Mouse (Mus musculus): ENCODE measurements at regions not wholly inside any gene's neighbourhood (a gene's known extent, or its start where the extent isn't known, plus 50 kb on each side); places are given as distances from the start of the nearest gene placed in this dataset.

DNA sequence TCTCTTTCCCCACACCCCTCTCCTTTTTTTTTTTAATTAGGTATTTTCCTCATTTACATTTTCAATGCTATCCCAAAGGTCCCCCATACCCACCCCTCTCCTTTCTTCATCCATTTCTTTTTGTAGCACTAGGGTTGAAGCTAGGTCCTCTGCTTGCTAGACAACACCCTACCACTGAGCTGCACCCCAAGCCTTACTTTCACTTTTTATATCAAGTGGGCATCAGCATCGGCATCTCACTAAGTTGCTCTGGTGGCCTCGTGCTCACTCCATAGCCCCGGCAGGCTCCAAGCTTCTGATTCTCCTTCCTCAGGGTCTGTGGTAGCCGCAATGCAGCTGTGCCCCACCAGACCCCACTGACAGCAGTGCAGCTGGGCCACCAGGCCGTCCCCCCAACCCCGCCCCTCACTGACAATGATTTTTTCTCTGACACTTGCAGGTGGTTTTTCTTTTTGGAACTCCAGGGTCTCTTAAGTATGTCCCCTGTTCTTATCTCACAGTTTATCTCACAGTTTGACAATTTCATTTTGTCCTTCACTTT is 77.5 kb downstream of the Nufip1 start:
- 87% methylated on average over 6 of the region's 6 CpGs for WGBS
- DNase-seq (ENCODE audit: low read depth, low spot score) = no peak

DNA sequence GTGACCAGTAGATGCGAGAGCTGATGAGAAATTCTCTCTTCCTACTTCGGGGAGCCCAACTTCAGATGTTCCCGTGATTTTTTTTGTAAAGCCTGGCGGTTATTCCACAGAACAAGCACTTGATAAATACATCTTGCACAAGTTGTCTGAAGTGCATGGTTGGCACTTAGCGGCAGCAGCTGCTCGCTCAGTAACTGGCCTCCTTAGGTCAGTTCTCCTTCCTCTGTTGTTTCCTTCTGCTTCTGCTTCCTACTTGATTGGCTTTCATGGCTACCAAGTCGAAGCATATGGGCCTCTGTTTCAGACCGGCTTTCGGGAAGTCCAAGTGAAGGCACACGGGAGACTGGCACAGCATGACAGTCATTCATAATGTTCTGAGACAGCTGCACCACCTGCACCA is 84.6 kb downstream of the Nufip1 start:
- DNase-seq (ENCODE audit: low read depth, low spot score) = no peak
- WGBS = 82% methylated on average over 10 of the region's 10 CpGs

DNA sequence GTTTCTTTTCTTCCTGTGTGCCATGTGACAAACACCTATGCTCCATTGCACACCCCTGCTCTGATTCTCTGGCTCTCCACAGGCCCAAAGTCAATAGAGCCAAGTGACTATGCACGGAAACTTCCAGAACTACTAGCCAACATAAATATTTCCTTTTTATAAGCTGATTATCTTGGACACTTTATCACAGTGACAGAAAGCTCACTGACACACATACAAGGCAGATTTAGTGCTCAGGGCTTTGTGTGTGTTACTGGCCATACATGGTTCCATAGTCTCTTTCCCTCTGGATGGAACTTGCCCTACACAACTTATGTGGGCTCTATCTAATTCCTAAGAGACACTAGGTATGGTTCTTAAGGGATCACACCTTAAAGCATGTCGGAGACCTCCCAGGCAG is 86.7 kb downstream of the Nufip1 start:
- WGBS = 66% methylated on average over 2 of the region's 2 CpGs

DNA sequence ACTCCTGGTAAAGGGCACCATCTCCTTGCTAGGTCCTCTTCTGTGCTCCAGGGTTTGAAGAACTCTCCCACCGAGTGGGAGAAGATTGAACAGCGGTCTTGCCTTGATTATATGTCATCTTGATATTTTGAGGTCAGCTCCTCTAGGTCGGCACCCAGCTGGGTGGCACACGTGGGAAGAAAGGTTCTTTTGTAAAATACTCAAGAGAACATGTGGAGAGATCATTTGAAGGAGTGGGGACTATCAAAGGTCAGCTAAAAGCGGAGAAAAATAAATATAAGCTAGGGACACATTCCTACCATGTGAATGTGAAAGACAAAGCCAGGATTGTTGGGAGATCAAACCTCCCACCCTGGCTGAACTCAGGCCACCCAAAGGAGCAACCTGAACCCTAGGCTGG is 87.7 kb downstream of the Nufip1 start:
- DNase-seq (ENCODE audit: low read depth, low spot score) = no peak
- 62% methylated on average over 5 of the region's 5 CpGs for WGBS

More for the DNA sequence above, 86.7 kb downstream of the Nufip1 start:
- no peak for DNase-seq (ENCODE audit: low read depth, low spot score)

DNA sequence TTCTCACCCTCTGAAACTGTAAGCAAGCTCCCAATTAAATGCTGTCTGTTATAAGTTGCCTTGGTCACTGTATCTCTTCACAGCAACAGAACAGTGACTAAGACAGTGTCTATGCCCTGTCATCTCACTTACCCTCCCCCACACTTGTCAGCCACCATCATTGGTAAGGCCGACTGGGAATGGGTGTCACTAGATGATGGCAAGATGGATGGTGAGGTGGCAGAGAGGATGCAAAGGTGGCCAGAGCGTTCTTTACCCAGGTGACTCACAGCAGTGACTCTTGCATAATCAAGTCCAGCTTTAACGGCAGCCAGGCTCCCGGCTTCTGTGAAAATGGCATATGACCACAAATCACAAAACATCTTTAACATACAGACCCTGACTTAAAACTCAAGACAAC is 91.9 kb downstream of the Nufip1 start:
- WGBS = 86% methylated on average over 4 of the region's 4 CpGs
- DNase-seq (ENCODE audit: low read depth, low spot score) = no peak

DNA sequence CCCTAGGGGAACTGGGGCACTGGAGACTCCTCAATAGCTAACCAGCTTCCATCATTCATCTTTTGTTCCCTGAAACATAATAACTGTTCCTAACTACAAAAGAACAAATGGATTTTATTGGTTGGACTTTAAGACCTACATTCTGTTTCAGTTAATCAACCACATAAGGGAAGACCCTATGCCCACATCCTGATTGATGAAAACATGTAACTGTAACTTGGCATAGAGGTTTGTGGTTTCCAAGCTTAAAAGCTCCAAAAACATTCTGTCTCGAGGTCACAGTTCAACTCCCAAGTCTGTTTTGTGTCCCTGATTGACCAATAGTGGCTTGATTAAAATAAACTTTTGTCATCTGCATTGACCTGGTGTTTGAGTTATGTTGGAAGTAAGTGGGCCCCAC is 92.4 kb downstream of the Nufip1 start:
- DNase-seq (ENCODE audit: low read depth, low spot score) = no peak
- 76% methylated on average over 1 of the region's 1 CpGs for WGBS

DNA sequence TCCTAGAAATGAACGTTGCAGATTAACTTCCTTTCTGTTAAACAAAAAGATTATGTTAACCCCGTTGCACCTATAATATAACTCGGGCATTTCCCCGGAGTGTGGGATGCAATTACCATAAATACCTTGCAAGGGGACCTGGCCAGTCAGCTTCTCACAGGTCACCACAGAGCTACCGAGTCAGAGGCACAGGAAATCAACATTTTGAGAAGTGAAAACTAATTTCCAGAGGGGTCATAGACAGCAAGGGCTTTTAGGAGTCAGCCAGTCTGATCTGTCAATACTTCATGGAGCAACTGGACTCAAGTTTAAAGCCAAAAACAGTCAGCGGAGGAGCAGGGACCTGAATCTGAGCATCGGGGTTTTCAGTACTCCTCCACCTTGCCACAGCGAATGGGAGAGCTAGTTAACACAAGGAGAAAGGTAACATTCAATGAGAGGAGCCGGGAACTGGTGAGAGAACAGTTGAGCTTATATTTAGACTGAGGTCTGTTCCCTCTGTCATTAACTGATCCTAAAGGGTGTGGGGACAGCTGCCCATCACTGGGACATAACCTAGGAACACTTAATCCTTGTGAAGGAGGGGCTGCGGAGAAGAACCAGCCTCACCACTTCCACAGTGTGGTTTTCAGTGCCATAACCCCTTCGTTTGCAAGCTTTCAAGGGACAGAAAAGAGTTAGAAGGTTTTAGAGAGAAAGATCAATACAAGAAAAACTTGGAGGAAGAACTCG is 105.9 kb downstream of the Nufip1 start:
- no peak for DNase-seq (ENCODE audit: low read depth, low spot score)
- 53% methylated on average over 12 of the region's 12 CpGs for WGBS

DNA sequence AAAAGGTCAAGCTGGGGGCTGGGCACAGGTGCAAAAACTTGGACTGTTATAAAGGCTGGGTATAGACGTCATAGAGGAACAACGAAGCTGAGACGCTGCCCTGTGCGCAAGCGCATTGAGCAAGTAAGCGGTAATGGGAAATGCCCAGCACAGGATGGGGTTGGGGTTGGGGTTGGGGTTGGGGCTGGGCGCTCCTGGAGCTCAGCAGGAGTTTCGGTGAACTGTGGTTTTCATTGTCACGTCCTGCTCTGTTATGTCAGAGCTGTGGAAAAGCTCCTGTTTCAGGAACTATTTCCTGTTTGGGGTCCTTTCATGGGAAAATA is 106.4 kb downstream of the Nufip1 start:
- WGBS = 53% methylated on average over 9 of the region's 9 CpGs
- DNase-seq (ENCODE audit: low read depth, low spot score) = no peak

DNA sequence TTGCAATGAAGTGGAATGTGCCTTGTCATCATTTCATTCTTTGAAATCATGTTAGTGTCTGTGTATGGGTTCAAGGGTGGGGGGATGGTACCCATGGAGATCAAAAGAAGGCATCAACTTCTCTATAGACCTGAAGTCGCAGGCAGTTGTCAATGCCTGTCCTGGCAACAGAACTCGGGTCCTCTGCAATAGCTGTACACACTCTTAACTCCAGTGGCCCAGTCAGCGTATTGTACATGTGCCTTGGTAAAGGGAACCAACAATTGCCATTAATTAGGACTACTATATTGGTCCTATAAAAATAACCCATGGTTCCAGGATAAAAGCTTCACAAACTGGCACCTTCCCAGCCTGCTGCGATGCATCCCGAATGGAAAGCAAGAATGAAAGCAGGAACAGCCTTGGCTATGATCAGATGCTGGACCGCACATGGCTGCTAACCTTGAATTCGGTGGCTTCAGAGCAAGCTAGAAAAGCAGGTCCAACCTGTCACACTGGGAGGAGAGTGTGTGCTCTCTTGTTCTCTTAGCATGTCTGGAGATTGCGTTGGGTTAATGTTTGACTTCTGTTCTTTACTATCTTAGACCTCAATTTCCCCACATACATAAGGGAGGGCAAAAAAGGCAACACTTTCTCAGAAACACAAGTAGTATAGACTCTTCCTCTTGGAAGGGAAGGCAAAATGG is 107.0 kb downstream of the Nufip1 start:
- peak; percentile 78 for DNase-seq (ENCODE audit: low read depth, low spot score)
- 33% methylated on average over 8 of the region's 8 CpGs for WGBS

DNA sequence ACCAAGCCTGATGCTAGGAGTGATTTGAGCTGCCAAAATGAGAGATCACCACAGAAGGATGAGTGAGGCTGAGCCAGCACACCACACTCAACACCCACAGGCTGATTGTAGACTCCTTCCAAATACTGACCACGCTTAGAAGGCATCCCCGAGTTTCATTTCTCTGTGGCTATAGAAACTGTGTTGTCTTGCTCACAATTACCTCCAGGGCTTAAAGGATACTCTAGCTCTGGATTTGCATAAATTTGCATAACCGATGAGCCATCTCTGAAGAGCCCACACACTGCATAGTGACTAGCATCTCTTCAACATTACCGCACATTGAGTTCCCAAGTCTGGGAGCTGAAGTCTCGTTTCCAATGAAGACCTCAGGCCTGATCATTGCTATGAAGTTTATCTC is 110.3 kb downstream of the Nufip1 start:
- DNase-seq (ENCODE audit: low read depth, low spot score) = no peak
- 91% methylated on average over 5 of the region's 5 CpGs for WGBS

DNA sequence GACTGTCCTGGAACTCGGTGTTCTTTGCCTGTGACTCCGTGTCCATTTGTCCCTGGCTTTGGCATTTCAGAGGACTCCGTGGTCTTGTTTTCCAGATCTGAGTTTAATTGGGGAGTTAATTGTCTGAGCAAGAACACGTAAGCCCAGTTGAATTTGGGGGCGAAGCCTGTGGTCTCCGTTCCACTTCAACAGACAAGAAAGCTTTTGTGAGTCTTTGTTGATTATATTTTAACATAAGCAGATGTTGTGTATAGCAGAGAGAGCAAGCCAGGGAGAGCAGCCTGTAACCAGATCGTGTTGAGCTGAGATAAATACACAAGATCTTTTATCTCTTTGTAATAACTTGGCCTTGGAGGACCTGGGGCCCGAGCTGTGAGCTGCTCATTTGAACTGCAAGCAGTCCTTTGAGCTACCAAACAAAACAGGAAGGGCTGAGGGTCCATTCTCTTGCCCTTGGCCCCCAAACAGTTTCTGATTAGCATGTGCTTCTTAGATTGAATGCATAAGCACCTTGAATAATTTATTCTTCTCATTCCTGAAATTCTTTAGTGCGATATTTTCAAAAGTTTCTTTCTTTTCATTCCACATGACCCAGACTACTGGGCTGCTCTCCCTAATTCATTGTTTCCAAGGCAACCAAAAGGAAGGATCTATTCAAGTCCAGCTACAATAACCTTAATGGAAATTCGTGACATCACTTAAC is 111.1 kb downstream of the Nufip1 start:
- WGBS = 66% methylated on average over 10 of the region's 10 CpGs
- DNase-seq (ENCODE audit: low read depth, low spot score) = no peak

DNA sequence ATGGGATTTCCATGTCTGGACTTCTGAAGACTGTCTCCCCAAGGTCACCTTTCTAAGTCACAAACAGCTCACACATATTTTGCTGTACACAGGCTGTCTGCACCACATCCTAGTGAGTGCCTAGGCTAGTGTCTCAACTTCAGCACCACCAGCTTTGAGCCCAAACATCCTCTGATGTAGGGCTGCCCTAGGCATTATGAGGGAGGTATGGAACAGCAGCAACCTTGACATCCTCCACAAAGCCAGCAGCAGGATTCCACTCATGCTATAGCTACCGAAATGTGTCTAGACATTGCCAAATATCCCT is 111.6 kb downstream of the Nufip1 start:
- DNase-seq (ENCODE audit: low read depth, low spot score) = no peak
- WGBS = 94% methylated on average over 1 of the region's 1 CpGs

DNA sequence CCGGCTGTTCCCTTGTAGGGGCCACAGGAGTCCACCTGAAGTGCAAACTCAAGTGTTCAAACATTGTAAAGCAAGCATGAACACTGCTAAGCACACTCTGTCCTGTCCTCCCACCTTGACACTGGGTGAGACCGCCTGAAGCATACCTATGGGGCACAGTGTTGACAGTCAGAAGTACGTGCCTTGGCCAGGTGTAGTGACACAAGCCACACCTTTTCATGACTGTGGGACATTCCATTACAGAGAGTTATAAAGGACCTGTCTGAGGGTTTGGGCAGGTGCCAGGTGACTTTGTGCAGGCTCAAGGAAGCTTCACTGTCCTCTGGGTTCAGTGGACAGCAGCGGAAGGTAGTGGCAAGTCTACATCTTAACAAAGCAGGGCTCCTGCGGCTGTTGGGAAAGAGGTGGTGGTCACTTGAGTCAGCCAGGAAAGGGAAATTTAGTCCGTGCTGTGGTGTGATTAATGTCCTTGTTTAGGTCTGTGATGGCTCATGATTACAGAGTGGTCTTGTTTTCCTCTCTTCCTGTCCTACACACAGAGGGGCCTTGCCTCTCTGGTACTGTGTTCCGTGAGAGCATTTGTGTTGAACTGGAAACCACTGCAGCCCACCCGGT is 112.5 kb downstream of the Nufip1 start:
- peak; percentile 64 for DNase-seq (ENCODE audit: low read depth, low spot score)
- 30% methylated on average over 8 of the region's 8 CpGs for WGBS

DNA sequence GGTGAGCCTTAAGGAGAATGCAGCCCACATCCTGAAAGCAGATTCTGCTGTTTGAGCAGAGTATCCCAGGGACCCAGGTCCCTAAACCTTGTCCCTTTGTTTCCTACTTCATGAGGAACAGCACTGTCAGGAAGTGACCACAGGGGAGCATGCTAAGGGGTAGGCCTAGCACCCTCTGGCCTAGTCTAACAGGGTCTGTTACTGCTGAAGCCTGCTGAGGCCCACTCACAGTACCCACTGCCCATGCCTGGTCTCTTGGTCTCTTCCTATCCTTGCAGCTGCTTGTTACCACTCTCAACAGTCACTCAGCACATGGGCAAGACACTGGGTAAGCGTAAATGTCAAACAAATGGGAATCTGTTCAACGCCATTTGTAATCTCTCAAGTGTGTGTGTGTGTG is 113.2 kb downstream of the Nufip1 start:
- 97% methylated on average over 2 of the region's 2 CpGs for WGBS

DNA sequence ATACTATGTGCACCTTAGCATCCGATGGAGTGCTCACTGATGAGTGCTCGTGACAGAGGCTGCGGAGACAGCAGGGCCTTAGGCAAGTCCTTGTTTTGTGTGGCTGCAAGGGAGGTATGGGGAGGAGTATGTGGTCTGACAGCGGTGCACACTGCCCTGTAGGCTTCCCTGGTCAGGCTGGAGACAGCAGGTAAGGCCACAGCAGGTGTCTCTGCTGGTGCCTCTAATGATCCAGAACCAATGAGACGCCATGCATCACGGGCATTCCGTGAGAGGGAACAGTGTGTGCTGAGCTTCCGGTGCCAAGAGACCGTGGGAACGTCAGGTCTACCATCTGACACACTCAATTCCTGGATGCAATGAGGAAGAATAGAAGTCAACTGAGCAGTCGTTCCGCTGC is 114.8 kb downstream of the Nufip1 start:
- WGBS = 76% methylated on average over 12 of the region's 12 CpGs
- DNase-seq (ENCODE audit: low read depth, low spot score) = no peak

More for the DNA sequence above, 113.2 kb downstream of the Nufip1 start:
- DNase-seq (ENCODE audit: low read depth, low spot score) = no peak

DNA sequence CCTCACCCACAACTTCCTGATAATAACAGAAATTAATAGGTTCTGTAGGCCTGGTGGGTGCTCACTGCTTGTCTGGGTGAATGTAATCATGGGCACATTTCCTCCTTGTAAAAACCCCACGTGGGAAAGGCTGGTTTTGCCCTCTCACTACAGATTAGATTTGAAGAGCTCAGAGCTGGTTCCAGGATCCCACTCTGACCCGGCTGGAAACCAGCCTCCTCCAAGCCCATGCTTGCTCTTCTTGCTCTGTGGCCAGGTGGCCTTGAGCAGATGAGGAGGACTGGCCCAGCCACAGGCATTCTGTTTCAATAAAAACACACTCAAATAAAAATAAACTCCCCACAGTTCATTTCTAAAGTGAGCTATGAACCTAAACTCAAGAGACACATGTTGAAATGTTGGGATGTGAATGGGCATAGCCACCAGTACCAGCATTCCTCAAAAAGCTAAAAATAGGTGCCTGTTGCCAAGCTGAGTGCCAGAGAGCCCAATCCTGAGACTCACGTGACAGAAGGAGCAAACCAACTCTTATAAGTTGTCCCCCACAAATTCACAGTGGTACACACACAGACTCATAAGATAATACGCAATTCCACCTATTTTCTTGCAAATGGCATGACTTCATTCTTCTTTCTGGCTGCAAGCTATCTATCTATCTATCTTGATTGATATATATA is 116.1 kb downstream of the Nufip1 start:
- no peak for DNase-seq (ENCODE audit: low read depth, low spot score)
- 64% methylated on average over 4 of the region's 4 CpGs for WGBS

DNA sequence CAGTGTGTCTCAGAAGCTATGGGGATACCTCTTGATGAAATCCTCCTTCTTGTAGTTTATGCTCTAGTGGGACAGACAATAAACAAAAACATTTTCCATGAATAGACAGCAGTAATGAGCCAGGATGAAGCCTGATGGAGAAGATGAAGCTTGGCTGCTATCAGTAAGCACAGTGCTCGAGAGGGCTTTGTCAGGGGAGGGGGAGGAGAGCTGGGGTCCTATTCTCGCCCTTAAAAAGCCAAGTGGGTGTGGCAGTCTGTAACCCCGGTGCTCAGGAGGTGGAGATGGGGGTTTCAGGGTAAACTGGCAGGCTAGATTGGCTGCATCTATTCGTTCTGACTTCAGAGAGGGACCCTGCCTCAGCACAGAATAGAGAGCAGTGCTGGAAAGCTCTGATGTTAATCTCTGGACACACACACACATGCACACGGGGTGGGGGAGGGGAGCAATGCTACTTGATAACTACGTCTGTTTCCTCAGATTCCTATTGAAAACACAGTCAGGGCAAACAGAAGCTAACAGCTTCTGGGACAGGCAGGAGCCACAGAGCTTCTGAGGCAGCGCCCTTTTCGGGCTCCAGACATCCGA is 118.4 kb downstream of the Nufip1 start:
- 64% methylated on average over 9 of the region's 9 CpGs for WGBS
- no peak for DNase-seq (ENCODE audit: low read depth, low spot score)

DNA sequence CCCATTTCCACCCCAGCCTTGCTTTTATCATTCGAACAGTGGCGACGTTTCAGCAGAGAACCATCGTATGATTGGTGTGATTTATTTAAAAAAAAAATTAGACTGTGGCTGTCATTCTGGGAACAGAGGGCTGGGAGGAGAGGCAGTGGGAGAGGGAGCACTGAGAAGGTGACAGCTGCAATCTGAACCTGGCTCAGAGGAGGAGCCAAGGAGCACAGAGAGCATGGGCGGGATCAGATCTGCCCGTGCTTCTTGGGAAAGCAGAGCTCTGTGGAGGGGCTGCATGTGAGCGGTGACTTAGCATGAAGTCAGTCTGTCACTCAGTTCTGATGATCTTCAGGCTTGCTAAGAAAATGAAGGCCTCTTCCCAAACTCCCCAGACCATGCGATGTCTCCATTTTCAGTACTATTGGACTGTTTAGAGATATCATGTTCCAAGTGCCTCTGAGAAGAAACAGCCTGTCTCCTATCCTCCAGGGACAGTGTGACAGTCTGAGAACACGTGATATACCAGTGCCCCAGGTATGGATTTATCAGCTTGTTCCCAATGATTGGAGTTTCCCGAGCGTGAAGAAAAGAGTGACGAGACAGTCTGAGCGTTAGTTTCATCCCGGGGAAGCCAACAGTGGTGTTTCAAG is 129.3 kb downstream of the Nufip1 start:
- DNase-seq (ENCODE audit: low read depth, low spot score) = no peak
- 84% methylated on average over 14 of the region's 14 CpGs for WGBS
